ENCODE assay signal across 12 mouse cellular contexts in the genomic region with DNA sequence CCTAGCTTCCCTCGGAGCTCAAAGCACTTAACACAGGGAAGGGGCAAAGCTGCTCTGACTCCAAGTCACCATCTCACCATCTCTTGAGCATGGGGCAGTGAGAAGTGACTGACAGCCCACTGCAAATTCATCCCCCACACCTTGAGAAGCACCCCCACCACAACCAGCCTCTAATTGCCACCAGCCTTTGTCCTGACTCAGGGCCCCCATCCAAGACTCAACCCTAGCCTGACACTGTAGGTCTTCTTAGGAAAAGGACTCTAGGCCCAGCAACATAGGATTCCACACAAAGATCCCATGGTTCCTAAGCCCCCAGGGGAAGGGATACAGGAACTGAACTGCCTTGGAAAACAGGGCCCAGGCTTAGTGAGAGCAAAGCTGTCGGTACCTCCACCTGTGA. TPM values are rescaled to one million over a fixed set of nuclear protein-coding genes. Genes with fewer than 3 reads are reported as not detected.
DNase-seq lines count a peak whose midpoint lies in the region; ATAC-seq and TF ChIP-seq lines count a peak whose summit lies in the region.
"Had no signal": no experiment of that assay in that cellular context is flagged by ENCODE, and none has a peak within 500 bp of the region (broad histone marks: within the 10 kb centered on the region; RNA-seq: fewer than 3 reads in every experiment).

No protein-coding gene starts in this region.

- H3K27ac ChIP-seq in kidney, embryonic 16.5 days (ENCODE audit: low read length): peak overlapping the region; percentile 29; the same call in 1 of the 2 replicates
- peak overlapping the region; percentile 17; the same call in 1 of the 2 replicates for H3K27ac ChIP-seq in cortical plate, adult 2 months (ENCODE audit: insufficient read depth, low read length)
- H3K27ac ChIP-seq in midbrain, embryonic 15.5 days: peak overlapping the region; percentile 60

- H3K36me3 ChIP-seq in kidney, embryonic 16.5 days (ENCODE audit: insufficient read depth, low read length): peaks cover 42% of the 10 kb centered on the region
- H3K36me3 ChIP-seq in midbrain, embryonic 15.5 days (replicated peaks): peaks cover 23% of the 10 kb centered on the region

- no peak for TF ChIP-seq POLR2A in cortical plate, adult 2 months (IDR thresholded peaks at IDR 0.05; ENCODE audit: extremely low read depth, insufficient read depth, low read length)

- H3K4me3 ChIP-seq in kidney, embryonic 16.5 days (ENCODE audit: low read length): no peak overlapping the region
- H3K4me3 ChIP-seq in cortical plate, adult 2 months (ENCODE audit: insufficient read depth, low read length): no peak overlapping the region
- H3K4me3 ChIP-seq in midbrain, embryonic 15.5 days: no peak overlapping the region
- H3K4me3 ChIP-seq: heart, embryonic 12.5 days; megakaryocyte, embryonic 14.5 days had no signal

- peaks cover 13% of the 10 kb centered on the region for H3K4me1 ChIP-seq in kidney, embryonic 16.5 days (ENCODE audit: insufficient read depth, low read length)
- H3K4me1 ChIP-seq in cortical plate, adult 2 months (ENCODE audit: control insufficient read depth, insufficient read depth, low read length): peaks cover 17% of the 10 kb centered on the region
- H3K4me1 ChIP-seq in midbrain, embryonic 15.5 days: peaks cover 26% of the 10 kb centered on the region

- H3K27me3 ChIP-seq in kidney, embryonic 16.5 days (ENCODE audit: insufficient read depth, low read length): no peaks in the 10 kb centered on the region
- no peaks in the 10 kb centered on the region for H3K27me3 ChIP-seq in midbrain, embryonic 15.5 days (replicated peaks)
- H3K27me3 ChIP-seq: heart, embryonic 12.5 days; megakaryocyte, embryonic 14.5 days had no signal

- no peak for ATAC-seq in kidney, embryonic 16.5 days (ENCODE audit: low FRiP score, low TSS enrichment)
- ATAC-seq in midbrain, embryonic 15.5 days (replicated peaks): peak; percentile 28; the same call in 1 of the 2 replicates
- no peak for ATAC-seq in monocyte, adult 5-6 weeks (replicated peaks; ENCODE audit: insufficient number of reproducible peaks, low FRiP score, low TSS enrichment, poor library complexity, severe bottlenecking)

- no peak overlapping the region for H3K9ac ChIP-seq in kidney, embryonic 16.5 days (replicated peaks; ENCODE audit: low read length)
- no peak overlapping the region for H3K9ac ChIP-seq in midbrain, embryonic 15.5 days
- H3K9ac ChIP-seq: heart, embryonic 12.5 days had no signal

- H3K4me2 ChIP-seq in kidney, embryonic 16.5 days (replicated peaks; ENCODE audit: low read depth, low read length): no peak overlapping the region
- no peak overlapping the region for H3K4me2 ChIP-seq in midbrain, embryonic 15.5 days
- H3K4me2 ChIP-seq: heart, embryonic 12.5 days had no signal

- WGBS in kidney, embryonic 16.5 days: 69% methylated on average over 2 of the region's 2 CpGs
- WGBS in midbrain, embryonic 15.5 days: 56% methylated on average over 2 of the region's 2 CpGs

- H3K9me3 ChIP-seq in kidney, embryonic 16.5 days (ENCODE audit: low read length): no peaks in the 10 kb centered on the region
- no peaks in the 10 kb centered on the region for H3K9me3 ChIP-seq in midbrain, embryonic 15.5 days
- H3K9me3 ChIP-seq: heart, embryonic 12.5 days; megakaryocyte, embryonic 14.5 days had no signal

- no peak for TF ChIP-seq CTCF in cortical plate, adult 2 months (IDR thresholded peaks at IDR 0.05; ENCODE audit: extremely low read depth, insufficient read depth, low read length)

- peak; percentile 20 for DNase-seq in cerebellum, adult 8-10 months
- DNase-seq in cerebellum, postnatal 4 days (ENCODE audit: low spot score in 2 of 2): no peak
- no peak for DNase-seq in kidney, adult 9 months
- no peak for DNase-seq in frontal cortex, postnatal 25 days (ENCODE audit: low spot score in 2 of 2)
- DNase-seq: B cell, adult 2 months had no signal

RNA-seq across cellular contexts. Expression of a gene that starts 9.8 kb away (rescaled TPM):
- 38.3 and 42.4 TPM in 2 replicates for polyA plus RNA-seq in kidney, embryonic 16.5 days (2015; fragmentation: Nextera tagmentation; extraction: Ambion mirVana)
- 14.2 and 15.4 TPM in 2 replicates for polyA plus RNA-seq in cortical plate, adult 2 months (2012; rRNA removed)
- 41.2 and 44.1 TPM in 2 replicates for polyA plus RNA-seq in midbrain, embryonic 15.5 days (2015; fragmentation: Nextera tagmentation; extraction: Ambion mirVana)
- total RNA-seq in monocyte, adult 5-6 weeks (2017): 6.3 to 14.3 TPM (median 9.1 TPM) in 3 replicates

RNA-seq across cellular contexts. Expression of a gene that starts 14.0 kb away (rescaled TPM):
- polyA plus RNA-seq in kidney, embryonic 16.5 days (2015; fragmentation: Nextera tagmentation; extraction: Ambion mirVana): 61.9 and 62.1 TPM in 2 replicates
- 25.6 and 26.9 TPM in 2 replicates for polyA plus RNA-seq in cortical plate, adult 2 months (2012; rRNA removed)
- polyA plus RNA-seq in midbrain, embryonic 15.5 days (2015; fragmentation: Nextera tagmentation; extraction: Ambion mirVana): 21.3 and 23.8 TPM in 2 replicates
- 0.48 to 2.3 TPM (median 1.9 TPM) in 3 replicates for total RNA-seq in monocyte, adult 5-6 weeks (2017)

RNA-seq across cellular contexts. Expression of a gene that starts 30.9 kb away (rescaled TPM):
- 56.6 and 61.1 TPM in 2 replicates for polyA plus RNA-seq in kidney, embryonic 16.5 days (2015; fragmentation: Nextera tagmentation; extraction: Ambion mirVana)
- 51.8 and 57.0 TPM in 2 replicates for polyA plus RNA-seq in cortical plate, adult 2 months (2012; rRNA removed)
- 40.4 and 48.3 TPM in 2 replicates for polyA plus RNA-seq in midbrain, embryonic 15.5 days (2015; fragmentation: Nextera tagmentation; extraction: Ambion mirVana)
- 17.2 to 21.3 TPM (median 19.0 TPM) in 3 replicates for total RNA-seq in monocyte, adult 5-6 weeks (2017)

RNA-seq across cellular contexts. Expression of a gene that starts 31.4 kb away (rescaled TPM):
- 50.2 and 50.8 TPM in 2 replicates for polyA plus RNA-seq in kidney, embryonic 16.5 days (2015; fragmentation: Nextera tagmentation; extraction: Ambion mirVana)
- polyA plus RNA-seq in cortical plate, adult 2 months (2012; rRNA removed): 78.7 and 80.9 TPM in 2 replicates
- polyA plus RNA-seq in midbrain, embryonic 15.5 days (2015; fragmentation: Nextera tagmentation; extraction: Ambion mirVana): 46.4 and 48.4 TPM in 2 replicates
- 15.3 to 23.5 TPM (median 19.7 TPM) in 3 replicates for total RNA-seq in monocyte, adult 5-6 weeks (2017)

RNA-seq across cellular contexts. Expression of a gene that starts 36.1 kb away (rescaled TPM):
- 0.04 TPM in 1 of 2 replicates, not detected in the other for polyA plus RNA-seq in kidney, embryonic 16.5 days (2015; fragmentation: Nextera tagmentation; extraction: Ambion mirVana)
- polyA plus RNA-seq in cortical plate, adult 2 months (2012; rRNA removed): 0.06 and 0.15 TPM in 2 replicates
- not detected in 2 replicates for polyA plus RNA-seq in midbrain, embryonic 15.5 days (2015; fragmentation: Nextera tagmentation; extraction: Ambion mirVana)
- total RNA-seq in monocyte, adult 5-6 weeks (2017): 0.11 to 4.6 TPM (median 3.1 TPM) in 3 replicates
- polyA plus RNA-seq: heart, embryonic 12.5 days; limb, embryonic 11.5 days had no signal
